In genomic region chrX:12942451-12942850, GRCm38 (mm10) we compare ENCODE assay signal across 26 mouse cellular contexts.
"Had no signal": no experiment of that assay in that cellular context is flagged by ENCODE, and none has a peak within 500 bp of the region (broad histone marks: within the 10 kb centered on the region; RNA-seq: fewer than 3 reads in every experiment).

No protein-coding gene starts in this region.

- H3K9ac ChIP-seq: heart, embryonic 12.5 days; hindbrain, embryonic 12.5 days; hindbrain, embryonic 14.5 days; limb, embryonic 12.5 days; liver, embryonic 13.5 days had no signal

- DNase-seq: gastrocnemius, adult 2 months; gastrocnemius, postnatal 10 days; gastrocnemius, postnatal 25 days; heart, adult 18-20 months; heart, postnatal 10 days; heart, postnatal 4 days; kidney, adult 18-20 months; kidney, adult 8-10 months; kidney, postnatal 10 days; kidney, postnatal 25 days; kidney, postnatal 4 days; liver; liver, embryonic 13.5 days had no signal

- H3K36me3 ChIP-seq: heart, embryonic 10.5 days; heart, embryonic 12.5 days; hindbrain, embryonic 10.5 days; hindbrain, embryonic 12.5 days; limb, embryonic 10.5 days; limb, embryonic 12.5 days; liver, embryonic 13.5 days had no signal

- H3K4me2 ChIP-seq: heart, embryonic 12.5 days; hindbrain, embryonic 12.5 days; hindbrain, embryonic 14.5 days; limb, embryonic 12.5 days; liver, embryonic 11.5 days; liver, embryonic 13.5 days had no signal

- H3K4me3 ChIP-seq: gastrocnemius, adult 2 months; heart, embryonic 10.5 days; heart, embryonic 12.5 days; hindbrain, embryonic 10.5 days; hindbrain, embryonic 12.5 days; layer of hippocampus, adult 2 months; left cerebral cortex, adult 2 months; limb, embryonic 10.5 days; limb, embryonic 12.5 days; liver, embryonic 13.5 days had no signal

- ATAC-seq: hindbrain, embryonic 16.5 days; inflammation-experienced regulatory T-cells, adult 6 months; intestine, postnatal 0 days had no signal

- H3K27ac ChIP-seq: gastrocnemius, adult 2 months; heart, embryonic 10.5 days; hindbrain, embryonic 10.5 days; hindbrain, embryonic 12.5 days; hindbrain, embryonic 14.5 days; layer of hippocampus, adult 2 months; left cerebral cortex, adult 2 months; limb, embryonic 10.5 days; limb, embryonic 12.5 days; liver, embryonic 13.5 days had no signal

- H3K4me1 ChIP-seq: heart, embryonic 10.5 days; heart, embryonic 12.5 days; hindbrain, embryonic 10.5 days; hindbrain, embryonic 12.5 days; limb, embryonic 10.5 days; limb, embryonic 12.5 days; liver, embryonic 13.5 days had no signal

- H3K9me3 ChIP-seq: heart, embryonic 10.5 days; heart, embryonic 12.5 days; hindbrain, embryonic 10.5 days; hindbrain, embryonic 12.5 days; limb, embryonic 10.5 days; limb, embryonic 12.5 days; liver, embryonic 13.5 days had no signal

- H3K27me3 ChIP-seq: heart, embryonic 12.5 days; liver, embryonic 13.5 days had no signal
